Mouse (Mus musculus) neutrophil, adult 5-6 weeks (primary cell): ENCODE measurements around the gene Eif4ebp2. TPM values are rescaled to one million over a fixed set of nuclear protein-coding genes. Genes with fewer than 3 reads are reported as not detected.

ENCODE experiments used
- ATAC-seq: fragments of 151-379, 151-347 bp; 2 replicates; pipeline ENCODE4 v1.8.0; 2017; ENCODE audit warnings: mild to moderate bottlenecking, moderate TSS enrichment; ENCODE audit not compliant: insufficient number of reproducible peaks, poor library complexity, low FRiP score, severe bottlenecking; ENCODE audit errors: extremely low read depth
- total RNA-seq: library from RNA; stranded (forward); fragments of 200-1000 nt; gene quantifications from 2 replicates; pipeline ENCODE4 v1.2.3, GENCODE M21; 2017

Eif4ebp2 gene
- total RNA-seq, result 22.7 and 24.3 TPM in 2 replicates

DNA sequence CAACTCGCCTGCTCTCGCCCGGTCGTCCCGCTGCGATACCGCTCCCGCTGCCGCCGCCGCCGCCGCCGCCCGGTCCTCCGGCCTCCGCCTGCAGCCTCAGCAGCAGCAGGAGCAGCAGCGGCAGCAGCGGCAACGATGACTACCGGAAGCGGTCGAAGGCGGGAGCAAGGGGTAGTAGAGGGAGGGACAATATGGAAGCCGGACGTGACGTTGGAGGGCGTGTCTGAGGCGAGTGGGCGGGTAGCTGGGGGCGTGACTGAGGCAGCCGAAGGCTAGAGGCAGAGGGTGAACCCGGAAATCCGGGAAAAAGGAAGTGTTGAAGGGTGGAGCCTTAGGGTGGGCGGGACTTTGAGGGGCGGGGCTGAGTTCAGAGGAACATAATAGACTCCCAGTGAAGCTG, at the start of gene Eif4ebp2:
Eif4ebp2 (minus strand) TSS at position 17 of the 400 bp plus-strand sequence.
- peak; percentile 98 for ATAC-seq

DNA sequence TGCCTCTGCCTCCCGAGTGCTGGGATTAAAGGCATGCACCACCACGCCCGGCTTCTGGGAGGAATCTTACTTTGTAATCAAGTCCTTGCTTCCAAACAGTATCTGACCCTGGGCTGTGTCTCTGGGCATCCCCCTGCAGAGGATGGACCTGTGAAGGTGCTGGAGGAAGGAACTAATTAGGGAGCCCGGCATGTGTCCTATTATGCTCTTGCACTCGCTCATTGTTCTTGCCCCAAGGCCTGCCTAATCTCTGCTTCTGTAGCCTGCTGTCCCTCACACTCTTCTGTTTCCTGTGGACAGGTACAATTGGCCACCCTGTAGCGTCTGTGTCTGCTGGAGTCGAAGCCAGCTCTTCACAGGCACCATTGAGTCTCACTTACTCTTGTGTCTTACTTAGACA, 48.3 kb upstream of the Eif4ebp2 start:
- no peak for ATAC-seq

DNA sequence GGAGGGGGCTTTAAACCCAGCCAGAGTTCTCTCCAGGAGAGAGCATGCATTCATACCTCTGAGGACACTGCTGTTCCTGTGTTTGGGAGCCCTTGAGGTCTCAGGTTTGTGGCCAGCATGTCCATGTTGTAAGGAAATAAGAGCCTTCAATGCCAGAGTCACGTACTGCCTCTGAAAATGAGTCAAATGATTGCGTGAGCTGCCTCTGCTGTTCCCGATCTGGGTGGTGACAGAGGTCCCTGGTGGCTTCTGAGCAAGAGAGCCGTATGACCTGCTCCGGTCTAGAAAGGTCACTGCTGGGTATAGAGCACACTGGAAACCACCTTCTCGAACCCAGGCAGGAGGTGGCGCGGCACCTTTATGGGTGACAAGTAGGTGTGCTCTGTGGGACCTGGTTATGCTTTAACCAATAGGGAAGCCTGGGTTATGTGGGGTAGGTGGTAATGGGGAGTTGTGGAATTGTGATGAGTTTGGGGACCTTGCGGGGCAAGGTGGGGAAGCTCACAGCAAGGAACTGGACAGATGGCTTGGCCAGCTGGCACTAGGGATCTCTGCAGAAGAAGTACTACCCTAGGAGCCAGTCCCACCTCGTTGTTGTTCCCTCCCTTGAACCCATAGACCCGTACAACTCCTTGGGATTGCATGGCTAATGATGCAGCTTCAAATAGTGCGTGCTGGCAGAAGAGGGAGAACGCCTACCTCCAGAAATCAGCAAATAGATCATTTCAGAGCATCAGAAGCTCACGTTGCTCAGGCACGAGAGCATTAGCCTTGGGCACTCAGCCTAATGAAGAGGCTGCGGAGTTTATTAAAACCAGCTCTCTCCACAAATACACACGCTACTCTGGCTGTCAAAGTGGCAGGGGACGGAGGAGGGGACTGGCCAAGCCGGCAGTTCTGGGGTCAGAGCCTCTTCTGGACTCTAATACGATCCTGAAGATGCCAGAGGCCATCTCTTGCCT, 47.3 kb upstream of the Eif4ebp2 start:
- no peak for ATAC-seq

DNA sequence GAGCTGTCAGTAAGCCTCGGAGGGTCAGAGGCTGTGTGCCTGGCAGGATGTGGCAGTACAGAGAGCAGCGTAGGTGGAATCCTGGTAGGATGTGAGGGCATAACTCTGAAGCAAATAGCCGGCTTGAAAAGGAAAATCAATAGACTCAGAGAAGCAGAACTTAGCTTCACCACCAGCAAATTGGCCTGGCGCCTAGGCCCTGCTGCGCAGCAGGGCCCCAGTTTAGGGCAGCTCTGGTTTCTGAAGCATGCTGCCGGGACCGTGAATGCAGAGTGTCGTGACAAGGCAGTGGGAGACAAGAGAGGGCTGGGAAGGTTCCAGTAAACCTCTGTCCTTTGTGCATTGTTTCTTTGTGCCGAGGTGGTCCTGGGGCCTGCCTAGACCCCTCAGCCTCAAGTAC, 43.8 kb upstream of the Eif4ebp2 start:
- no peak for ATAC-seq

DNA sequence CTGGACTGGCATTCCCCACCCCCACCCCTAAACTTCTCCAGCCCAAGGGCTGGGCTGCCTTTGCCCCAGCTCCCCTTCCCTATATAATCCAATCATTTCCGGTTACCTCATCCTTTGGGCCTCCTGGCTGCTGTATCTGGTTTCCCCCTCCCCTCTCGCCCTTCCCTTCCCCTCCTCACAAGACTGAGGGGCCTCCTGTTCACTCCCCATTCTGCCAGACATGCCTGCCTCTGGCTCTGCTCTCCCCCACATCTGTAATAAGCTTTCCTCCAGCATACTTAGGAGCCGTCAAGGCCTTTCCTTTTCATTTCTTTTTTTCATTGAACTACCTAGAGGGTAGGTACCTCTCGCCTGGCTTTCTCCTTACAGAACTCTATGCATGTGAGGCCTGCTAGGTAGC, 43.0 kb upstream of the Eif4ebp2 start:
- no peak for ATAC-seq

DNA sequence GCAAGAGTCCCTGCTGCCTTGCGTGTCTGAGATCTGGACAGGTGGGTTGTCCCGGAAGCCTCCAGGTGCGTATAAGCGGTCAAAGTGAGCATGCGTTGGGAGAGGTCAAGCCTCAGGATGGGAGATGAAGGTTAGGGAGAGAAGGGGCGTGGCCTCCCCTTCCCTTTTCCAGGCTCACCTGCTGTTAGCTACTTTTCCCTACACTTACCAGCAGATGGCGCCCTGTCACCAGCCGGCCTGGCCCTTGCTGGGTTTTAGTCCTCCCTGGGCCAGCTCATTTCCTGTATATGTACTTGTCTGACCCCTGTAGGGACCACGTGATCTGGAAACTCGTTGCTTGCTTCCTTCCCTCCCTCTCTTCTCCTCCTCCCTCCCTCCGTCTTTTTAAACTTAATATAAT, 39.6 kb upstream of the Eif4ebp2 start:
- peak; percentile 67 for ATAC-seq

DNA sequence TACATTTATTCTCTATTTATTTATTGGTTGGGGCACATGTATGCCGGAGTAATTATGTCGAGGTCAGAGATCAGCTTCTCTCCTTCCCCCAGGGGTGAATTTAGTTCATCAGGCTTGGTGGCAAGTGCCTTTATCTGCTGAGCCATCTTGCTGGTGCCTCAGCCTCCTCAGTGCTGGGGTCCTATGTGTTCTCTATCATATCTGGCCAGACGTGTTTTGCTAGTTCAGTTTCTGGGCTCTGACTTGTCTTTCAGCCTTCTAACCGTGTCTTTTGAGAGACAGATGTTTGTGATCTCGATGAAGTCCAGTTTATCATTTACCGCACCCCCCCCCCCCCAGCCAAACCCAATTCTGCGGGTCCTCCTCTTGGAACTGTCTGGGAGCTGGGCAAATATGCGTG, 39.1 kb upstream of the Eif4ebp2 start:
- ATAC-seq, result no peak

DNA sequence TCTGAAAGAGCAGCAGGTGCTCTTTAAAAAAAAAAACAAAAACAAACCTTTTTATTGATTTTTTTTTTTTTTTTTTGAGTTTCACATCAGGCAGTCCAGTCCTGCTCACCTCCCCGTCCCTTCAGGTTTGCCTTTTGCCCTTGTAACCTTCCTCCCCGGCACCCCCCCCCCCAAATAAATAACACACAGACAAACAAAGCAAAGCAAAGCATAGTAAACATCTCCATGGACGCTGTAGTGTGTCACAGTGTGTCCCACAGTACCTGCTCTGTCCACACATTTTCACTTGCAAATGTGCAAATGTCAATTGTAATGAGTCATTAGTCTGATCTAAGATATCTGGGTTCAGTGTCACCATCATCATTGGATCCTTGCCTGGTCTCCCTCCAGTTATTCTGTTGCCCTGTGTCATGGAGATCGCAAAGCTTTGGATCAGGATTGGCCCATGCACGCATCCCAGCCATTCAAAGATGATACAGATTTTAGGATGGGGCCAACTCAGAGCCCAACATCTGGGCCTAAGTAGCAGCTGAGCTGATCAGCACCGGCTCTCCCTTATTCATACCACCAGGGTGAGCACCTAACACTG, 36.2 kb upstream of the Eif4ebp2 start:
- no peak for ATAC-seq

DNA sequence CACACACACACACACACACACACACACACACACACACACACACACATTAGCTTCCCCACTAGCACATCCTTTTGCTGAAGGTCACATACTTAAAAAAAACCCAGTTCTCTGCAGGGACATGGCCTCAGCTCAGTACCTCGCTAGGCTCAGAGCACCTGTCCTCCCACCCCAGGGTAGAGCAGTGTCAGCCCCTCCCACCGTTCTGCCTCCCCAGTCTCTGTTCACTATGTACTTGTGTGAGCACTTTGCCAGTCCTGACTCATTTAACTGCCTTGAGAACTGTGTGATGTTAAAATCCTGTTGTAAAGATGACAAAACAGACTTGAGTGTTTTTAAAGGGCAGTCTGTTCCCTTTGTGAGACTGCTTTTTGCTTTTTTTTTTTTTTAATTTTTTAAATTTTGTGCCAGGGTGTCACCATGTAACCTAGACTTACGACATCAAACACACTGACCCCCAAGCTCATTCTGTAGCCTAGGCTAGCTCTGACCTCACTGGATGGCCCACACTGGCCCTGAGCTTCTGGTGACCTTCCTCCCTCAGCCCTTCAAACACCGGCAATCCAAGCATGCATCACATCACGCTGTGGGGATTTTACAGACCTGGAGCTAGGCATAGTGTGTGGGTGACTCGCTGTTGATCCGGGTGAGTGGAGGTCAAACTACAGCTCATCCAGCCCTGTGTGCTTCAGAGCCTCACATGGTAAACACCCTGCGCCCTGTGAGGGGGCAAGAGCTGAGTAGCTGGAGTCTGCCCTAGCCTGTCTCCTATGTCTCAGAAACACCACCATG, 34.3 kb upstream of the Eif4ebp2 start:
- ATAC-seq, result no peak

DNA sequence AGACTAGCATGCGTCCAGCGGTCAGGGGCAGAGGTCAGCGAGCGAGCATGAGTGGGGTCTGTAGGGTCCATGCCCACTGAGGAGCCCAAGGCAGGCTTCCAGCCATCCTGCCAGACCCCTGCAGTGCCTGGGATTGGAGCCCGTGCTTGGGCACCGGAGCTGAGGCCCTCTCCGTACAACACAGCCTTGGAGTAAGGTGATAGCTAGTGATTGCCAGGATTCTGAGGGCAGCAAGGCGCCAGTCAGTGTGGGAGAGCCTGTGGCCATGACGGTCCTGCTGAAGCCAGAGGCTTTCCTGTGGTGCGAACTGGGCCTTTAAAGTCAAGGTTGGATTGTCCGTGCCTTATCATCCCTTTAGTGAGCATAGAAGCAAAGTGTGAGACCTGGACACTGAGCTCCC, 32.3 kb upstream of the Eif4ebp2 start:
- no peak for ATAC-seq

DNA sequence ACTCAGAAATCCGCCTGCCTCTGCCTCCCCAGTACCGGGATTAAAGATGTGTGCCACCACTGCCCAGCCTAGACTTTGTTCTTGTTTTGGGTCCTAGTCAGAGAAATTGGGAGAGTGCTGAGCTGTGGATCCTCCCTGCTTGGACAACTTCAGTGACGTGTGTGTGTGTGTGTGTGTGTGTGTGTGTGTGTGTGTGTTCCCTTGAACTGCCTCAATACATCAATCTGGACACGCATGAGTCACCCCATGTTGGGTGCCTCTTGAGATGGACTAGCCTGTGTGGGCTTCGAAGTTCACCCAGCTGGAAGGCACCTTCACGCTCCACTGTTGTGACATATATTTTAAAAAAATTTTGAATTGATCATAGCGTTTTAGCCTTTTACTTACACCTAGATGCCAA, 30.3 kb upstream of the Eif4ebp2 start:
- no peak for ATAC-seq

DNA sequence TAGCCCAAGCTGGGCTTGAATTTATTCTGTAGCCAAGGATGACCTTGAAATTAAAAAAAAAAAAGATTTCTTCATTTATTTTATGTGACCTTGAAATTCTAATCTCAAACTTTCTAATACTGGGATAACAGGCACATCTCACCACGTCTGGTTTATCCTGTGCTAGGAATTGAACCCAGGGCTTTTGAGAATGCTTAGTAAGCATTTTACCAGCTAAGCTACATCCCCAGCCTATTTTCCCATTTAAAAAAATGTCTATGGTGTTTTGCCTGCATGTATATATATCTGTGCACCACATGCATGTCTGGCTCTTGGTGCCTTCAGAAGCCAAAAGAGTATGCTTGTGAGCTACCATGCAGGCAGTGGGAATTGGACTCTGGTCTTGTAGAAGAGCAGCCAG, 28.0 kb upstream of the Eif4ebp2 start:
- ATAC-seq, result no peak

DNA sequence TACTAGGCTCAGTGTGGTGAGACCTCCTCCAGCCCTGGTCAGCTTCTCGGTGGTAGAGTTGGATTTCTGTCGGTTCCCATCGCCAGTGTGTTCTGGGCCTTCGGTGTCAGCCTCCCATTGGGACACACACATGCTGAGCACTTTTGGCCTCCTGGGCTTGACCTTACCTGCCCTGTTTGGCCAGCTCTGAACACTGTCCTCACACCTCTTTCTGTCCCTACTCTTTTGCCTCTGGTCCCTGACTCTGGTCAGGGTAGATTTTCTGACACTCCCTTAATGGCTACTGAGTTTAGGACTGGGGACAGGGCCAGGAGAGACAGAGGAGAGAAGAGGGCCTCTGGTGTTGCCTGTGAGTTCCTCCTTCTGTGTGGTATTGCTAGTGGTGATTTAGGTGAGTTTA, 27.5 kb upstream of the Eif4ebp2 start:
- no peak for ATAC-seq

DNA sequence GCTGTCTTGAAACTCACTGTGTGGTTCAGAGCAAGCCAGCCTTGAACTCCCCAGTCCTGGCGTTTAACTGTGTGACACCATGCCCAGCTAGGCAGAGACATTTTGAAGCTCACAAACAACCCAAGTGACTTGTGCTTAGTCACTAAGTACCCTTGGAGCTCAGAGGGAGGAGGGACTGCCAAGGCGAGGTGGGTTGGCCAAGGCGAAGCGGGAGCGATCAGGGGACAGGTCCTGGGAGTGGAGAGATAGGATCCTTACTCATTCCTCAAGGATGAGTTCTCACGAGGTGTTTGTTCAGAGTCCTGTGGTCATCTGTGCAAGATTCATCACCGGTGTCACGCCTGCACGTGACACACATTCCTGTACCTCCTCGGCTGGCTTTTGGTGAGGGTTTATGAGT, 27.0 kb upstream of the Eif4ebp2 start:
- no peak for ATAC-seq

DNA sequence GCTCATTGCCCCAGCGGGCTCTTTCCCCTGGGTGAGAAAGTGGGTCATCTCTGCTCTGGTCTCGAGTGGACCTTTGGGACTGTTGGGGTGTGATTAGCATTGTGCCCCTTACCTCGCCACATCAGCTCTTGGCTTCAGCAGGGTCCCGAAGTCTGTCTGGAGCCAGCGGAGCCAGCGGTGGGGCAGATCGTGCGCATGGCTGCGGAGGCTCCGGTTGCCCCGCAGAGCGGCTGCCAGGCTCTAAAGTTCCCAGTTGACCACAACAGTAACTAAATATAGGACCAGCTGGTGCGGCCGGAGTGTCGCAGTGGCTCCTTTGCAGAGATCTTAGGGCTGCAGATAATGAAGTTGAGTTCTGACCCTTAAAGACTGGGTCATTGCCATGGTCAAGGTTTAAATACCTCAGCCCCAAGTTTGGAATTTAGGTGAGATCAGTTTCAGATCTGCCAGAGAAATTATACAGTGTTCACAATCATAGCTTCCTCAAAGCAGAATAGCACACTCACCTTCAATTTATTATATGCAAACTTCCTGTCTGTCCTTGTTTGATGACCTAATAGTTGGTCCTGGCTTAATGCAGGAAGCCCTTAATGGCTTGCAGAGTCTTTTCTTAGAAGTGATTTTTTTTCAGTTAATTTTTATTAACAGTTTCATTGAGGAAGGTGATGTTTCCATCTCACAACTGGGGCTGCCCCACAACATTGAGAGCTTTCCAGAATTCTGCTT, 24.1 kb upstream of the Eif4ebp2 start:
- no peak for ATAC-seq

DNA sequence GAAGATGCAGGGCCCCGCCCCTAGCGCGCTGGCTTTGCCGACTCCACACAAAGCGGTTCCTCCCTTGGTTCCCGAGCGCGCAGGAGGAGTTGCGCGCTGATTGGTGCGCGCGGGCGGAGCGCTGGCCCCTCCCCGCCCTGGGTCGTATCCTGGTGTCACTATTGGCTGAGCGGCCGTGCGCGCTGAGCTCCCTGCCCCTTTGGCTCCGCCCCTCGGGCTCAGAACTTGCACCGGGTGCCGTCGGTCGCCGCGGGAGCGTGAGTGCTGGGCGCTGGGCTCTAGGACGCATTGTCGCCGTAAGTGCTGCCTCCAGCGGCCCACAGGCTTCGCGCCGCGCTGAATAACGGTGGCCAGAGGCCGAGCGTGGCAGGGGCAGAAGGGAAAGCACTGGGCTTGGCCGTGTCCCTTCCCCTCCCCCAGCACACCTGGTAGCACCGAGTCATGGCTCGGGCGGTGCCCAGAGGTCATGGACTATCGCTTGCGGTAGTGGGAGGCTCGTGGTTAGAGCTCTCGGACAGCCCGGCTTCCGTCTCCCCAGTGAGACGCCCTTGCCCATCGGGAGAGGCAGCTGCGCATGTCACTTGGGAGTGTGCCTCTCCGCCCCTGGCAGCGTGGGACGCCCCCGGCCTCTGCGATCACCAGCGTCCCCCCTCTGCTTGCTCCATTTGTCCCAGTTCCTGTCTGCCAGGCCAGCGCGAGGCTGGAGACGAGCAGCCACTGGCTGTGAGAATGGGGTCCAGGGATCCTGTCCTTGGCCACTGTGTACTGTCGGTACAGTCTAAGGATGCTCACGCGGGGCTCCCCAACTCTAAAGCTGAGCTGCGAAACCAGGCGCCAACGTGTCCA, 23.4 kb upstream of the Eif4ebp2 start, which contains the start of gene Lrrc20:
Lrrc20 (plus strand) TSS at position 208 of the 846 bp plus-strand sequence.
- ATAC-seq, result peak; percentile 95

DNA sequence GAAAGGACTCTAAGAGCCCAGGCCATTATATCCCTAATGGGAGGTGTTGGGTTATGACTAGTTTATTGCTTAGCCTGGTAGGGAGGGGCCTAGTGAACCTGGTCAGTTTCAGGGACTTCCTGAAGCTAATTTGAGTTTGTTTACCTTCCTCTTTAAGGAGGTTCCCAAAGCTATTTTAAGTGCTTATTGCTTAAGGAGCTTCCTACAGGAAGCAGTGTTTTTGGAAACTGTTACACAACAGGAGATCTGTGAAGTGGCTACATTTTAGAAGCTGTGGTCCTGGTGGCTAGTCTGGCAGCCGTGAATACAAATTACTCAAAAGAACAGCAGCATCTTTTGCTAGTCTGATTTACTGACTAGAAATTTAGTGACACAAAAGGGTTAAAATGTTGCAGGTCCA, 21.9 kb upstream of the Eif4ebp2 start:
- no peak for ATAC-seq

DNA sequence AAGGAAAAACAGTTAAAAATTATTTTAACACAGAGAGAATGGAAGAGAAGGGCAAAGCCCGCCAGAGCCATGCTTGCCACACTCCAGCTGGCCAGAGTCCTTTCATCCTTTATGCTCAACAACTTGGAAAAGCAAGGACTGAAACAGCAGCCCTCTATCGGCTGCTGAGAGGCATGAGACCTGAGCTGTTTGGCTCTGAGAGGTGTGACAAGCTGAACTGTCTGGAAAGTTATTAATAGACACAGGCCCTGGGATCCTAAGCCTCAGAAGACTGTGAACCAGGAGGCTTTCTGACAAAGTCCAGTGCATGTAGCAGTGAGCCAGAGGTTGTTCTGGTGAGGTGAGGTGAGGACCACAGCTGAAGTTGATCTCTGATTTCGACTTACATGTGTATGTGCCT, 21.2 kb upstream of the Eif4ebp2 start:
- no peak for ATAC-seq
